Mouse (Mus musculus): Measurements from ENCODE around the gene Disp1.

- TF ChIP-seq CTCF (IDR thresholded peaks at IDR 0.05; ENCODE audit: low read depth, low read length) (no peak), POLR2AphosphoS5 (IDR thresholded peaks at IDR 0.05; ENCODE audit: insufficient replicate concordance, low read depth, low read length) (no peak)
These were observed 53.5 kb downstream of the Disp1 start for GRCm38 (mm10) chr1:183167776-183168175.

Data from G1E (cell line).